Mouse (Mus musculus): ENCODE data around the gene Pah.

Gene Pah

DNA sequence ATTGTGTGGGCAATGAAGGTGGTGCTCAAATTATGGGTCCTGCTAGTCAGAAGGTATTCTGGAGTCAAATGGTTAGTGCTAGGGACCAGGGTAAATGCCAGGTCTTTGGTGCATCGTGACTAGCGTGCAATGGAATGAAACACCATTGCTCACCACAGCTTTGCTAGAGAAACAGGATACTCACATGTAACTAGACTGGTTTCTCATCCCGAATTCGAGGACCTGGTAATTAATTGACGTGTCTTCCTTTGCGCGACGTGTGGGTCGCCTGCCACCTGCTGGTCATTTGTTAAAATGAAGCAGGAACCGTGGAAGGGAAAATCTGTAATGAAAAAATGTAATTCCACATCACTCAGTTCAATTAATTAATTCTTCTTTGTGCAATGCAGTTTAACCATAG, 17.6 kb upstream of the Pah start:
- DNase-seq (ENCODE audit: low read depth), result peak; percentile 11

- no peak for DNase-seq (ENCODE audit: low read depth)
Measured at GRCm38 (mm10) chr10:87508581-87508980, 13.0 kb upstream of the Pah start.

DNA sequence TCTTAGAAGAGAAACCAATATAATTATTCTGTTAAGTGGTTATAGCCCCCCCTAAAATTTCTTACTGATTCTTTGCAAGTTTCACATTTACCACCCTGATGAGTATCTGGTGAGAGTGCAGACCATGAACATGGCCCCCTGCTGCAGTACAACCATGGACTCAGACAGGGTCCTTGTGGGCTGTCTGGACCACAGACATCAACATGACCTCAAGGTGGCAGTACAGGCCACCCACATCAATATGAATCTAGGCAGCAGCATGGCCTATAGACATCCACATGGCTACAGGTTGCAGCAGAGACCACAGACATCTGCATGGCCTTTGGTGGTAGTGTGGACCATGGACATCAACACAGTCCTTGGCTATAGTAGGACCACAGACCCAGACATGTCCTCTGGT, 8.5 kb upstream of the Pah start:
- DNase-seq (ENCODE audit: low read depth), result no peak

DNA sequence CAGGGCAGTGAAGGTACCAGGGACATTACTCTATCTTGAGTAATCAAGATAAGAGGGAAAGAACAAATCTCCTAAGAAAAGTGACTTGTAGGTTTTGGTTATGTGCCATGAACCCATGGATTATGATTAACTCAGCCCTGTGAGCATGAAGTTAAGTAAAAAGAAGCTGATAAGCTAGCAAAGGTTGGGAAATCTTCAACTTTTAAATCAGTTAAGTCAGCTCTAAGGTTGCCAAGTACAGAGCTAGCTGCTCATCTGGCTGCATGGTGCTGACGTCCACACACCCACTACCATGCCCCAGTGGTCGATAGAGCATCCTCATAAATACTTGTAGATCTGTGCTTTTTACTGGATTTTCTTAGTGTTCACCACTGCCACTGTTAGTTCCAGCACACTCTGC, 3.0 kb upstream of the Pah start:
- DNase-seq (ENCODE audit: low read depth), result no peak

GRCm38 (mm10) chr10:87520401-87521116, 1.0 kb upstream of the Pah start:
- DNase-seq (ENCODE audit: low read depth), result no peak

GRCm38 (mm10) chr10:87534172-87534571, 12.6 kb downstream of the Pah start:
- DNase-seq (ENCODE audit: low read depth), result no peak

GRCm38 (mm10) chr10:87545759-87546158, 24.2 kb downstream of the Pah start:
- DNase-seq (ENCODE audit: low read depth), result no peak

DNA sequence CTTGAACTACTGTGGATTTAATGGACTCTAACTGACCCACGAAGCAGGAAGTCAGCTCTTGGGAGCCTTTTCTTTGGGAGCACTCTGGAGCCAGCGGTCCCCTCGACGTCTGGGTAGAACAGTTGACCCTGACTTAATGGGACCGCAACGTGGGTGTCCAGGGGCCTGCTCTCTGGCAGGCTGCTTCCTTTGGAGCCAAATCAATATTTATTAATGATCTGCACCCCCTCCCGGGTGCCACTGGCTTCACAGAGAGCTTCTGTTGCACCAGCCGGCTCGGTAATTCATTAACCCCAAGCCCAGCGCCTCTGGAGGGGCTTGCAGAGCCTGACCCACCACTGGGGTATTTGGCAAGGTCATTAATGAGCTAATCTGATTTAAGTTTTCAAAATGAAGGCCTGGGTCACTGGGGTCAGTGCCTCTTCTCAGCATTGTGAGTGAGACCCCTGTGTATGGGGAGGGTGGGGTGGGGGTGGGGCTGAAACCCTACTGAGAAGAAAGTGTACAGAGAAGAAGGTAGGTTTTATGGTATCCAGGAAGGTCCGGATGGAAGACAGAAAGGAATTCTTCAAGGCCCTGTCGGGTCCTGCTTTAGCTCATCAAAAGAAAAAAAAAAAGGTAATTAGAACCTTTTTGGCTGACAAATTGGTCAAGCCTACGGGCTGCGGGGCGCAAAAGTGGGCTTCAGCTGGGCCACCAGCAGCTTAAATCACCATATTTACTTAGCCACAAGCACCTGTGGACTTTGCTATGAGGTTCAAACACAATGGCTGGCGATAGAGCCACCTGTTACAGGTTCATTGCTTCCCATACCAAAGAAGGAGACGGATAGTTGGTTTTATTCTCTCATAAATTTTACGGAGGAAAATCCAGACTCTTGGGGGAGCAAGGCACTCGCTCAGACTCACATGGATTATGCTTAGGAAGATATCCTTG, 25.0 kb downstream of the Pah start:
- DNase-seq (ENCODE audit: low read depth), result no peak

DNA sequence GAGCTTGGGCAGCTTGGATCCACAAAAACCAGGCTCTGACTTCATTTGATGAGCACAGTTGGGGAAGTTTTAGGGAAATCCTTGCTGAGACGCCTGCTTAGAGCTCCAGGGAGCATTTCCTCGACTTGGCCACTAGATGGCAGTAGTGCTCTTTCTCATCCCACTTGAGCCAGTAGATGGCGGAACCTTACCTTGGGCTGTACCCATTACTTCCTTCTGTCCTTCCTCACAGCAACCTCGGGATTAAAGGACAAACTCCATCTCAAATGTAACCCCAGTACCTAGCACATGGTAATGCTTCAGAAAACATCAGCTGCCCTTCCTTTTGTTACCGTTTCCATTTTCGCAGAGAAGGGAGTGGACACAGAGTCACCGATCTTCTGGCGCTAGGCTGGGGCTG, 31.1 kb downstream of the Pah start:
- DNase-seq (ENCODE audit: low read depth), result peak; percentile 63

DNA sequence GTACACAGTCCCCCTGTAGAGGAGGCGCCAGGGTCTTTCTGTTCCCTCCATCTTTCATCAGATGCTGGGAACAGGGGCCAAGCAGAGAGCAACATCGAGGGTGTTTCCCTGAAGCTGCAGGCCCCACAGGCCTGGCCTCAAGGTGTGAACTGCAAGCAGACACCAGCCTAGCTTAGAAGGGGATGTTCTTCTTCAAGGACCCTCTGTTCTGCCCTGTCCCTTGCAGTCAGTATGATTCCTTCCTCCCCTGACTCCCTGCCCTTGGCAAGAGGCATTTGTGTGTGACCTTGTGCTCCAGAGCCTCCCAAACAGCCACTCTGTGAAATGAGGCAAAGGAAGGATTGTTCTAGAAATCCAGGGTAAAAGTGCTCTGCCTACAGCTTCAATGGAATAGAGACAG, 34.8 kb downstream of the Pah start:
- DNase-seq (ENCODE audit: low read depth), result no peak

DNA sequence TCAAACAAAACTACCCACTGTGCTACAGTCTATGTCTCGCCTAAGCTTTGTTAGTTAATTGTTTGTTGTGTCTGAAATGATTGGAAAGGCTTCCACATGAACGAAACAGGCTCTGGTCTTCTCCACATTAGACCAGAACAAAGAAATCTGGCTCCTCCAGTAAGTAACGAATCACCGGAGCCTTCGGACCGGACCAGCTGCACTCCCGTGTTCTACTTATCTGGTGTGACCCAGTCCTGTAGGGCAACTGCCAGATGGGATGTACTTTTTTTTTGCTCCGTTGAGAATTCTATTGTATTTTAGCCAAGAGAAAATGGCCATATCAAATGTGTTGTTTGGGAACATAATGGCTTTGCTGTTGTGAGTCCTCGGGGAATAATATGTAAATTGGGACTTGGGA, 42.2 kb downstream of the Pah start:
- DNase-seq (ENCODE audit: low read depth), result no peak

DNA sequence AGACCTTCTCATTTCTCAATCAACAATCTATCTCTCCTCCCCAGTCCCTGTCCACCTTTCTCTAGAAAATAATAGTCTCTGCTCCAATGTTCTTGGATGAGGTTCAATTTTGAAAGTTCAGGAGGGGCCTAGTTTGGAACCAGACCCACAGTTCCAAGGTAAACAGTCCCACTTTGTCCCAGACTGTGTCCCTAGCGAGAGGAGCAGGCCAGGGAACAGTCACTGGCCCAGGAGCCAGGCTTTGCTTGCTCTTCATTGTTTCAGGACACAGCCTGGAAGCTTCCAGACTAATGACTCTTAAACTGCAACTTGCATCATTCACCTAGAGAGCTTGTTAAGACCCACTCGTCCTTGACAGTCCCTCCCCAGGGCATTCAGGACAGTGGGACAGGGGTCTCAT, 44.1 kb downstream of the Pah start:
- DNase-seq (ENCODE audit: low read depth), result no peak

DNA sequence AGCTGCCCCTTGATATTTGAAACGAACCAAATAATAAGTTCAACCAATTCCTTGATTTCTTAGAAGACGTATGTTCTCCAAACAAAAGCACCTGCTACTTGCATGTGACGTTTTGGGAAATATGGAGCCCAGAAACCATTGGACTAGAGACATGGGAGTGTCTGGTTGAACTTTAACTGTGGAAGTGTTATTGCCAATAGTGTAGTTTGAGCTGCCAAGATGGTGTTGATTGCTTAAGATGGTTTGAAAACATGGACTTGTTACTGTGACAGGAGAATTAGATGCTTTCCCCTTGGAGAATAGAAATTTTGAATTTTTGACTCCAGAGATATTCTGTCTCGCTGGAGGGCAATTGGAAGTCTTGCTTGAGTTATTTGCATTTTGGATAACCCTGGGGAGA, 50.9 kb downstream of the Pah start:
- DNase-seq (ENCODE audit: low read depth), result no peak

GRCm38 (mm10) chr10:87586696-87587095, 65.1 kb downstream of the Pah start:
- DNase-seq (ENCODE audit: low read depth), result no peak

- no peak for DNase-seq (ENCODE audit: low read depth)
Measured at GRCm38 (mm10) chr10:87593916-87594315, 72.3 kb downstream of the Pah start.

DNA sequence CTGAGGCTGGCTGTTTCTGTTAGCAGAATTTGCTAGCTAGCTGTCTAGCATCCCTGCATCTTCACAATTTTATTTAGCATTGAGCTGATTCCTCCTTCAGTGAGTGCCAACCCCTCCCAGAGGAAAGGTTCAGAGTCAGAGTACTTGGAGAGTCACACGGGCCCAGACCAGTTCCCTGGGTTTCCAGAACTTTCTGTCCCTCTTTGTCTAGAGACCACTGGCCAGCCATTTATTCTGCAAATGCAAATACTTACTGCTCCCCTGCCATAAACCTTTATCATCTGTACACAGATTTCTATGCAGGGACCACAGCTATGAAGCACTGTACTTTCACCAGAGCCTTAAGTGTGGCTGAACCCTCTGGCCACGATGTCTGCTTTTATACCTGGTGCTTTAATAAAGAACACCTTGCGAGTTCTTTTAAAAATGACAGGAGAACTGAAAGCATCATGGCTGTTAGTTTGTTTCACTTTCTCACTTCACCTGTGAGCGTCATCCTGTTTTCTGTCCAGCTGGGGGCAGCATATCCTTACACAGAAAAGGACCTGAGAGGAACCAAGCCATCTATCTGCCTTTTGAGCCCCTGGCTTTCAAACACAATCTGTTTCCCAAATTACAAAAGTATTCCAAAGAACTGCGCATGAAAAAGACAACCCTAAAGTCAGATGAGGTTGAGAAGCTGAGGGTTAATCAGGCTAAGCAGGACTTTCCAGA, 74.9 kb downstream of the Pah start:
- DNase-seq (ENCODE audit: low read depth), result peak; percentile 4

GRCm38 (mm10) chr10:87597075-87597677, 75.6 kb downstream of the Pah start:
- DNase-seq (ENCODE audit: low read depth), result no peak

GRCm38 (mm10) chr10:87602151-87602550, 80.6 kb downstream of the Pah start:
- DNase-seq (ENCODE audit: low read depth), result no peak

- no peak for DNase-seq (ENCODE audit: low read depth)
Measured at GRCm38 (mm10) chr10:87625196-87625595, 103.6 kb downstream of the Pah start.
